Mouse (Mus musculus) forebrain, embryonic 16.5 days (tissue): ENCODE measurements at regions not wholly inside any gene's neighbourhood (a gene's known extent, or its start where the extent isn't known, plus 50 kb on each side); places are given as distances from the start of the nearest gene placed in this dataset.
A peak's percentile ranks its signal among the peaks of the same experiment; 100 is the strongest.
"Not testable (repeated sequence)": the region's sequence is repeated elsewhere in the genome, so short reads cannot be mapped to it uniquely, and the experiment has no call there.

Experiments
- ATAC-seq: fragments of 200-750 bp; cut with Nextera tagmentation; 2 replicates; pipeline ENCODE4 v1.8.0; 2017; ENCODE audit warnings: mild to moderate bottlenecking, moderate library complexity
- H3K27ac ChIP-seq: fragments of 300-500 bp; sonication (generic); 2 replicates; pipeline ENCODE4 v1.5.1; 2014; ENCODE audit warnings: low read length, control low read depth
- H3K27me3 ChIP-seq: fragments of 300-500 bp; sonication (generic); replicated peaks from 2 replicates; pipeline ENCODE4 v1.6.1; 2014; ENCODE audit warnings: low read length; ENCODE audit not compliant: control insufficient read depth, insufficient read depth
- H3K36me3 ChIP-seq: fragments of 300-500 bp; sonication (generic); 2 replicates; pipeline ENCODE4 v1.6.1; 2014; ENCODE audit not compliant: control insufficient read depth, insufficient read depth
- H3K4me1 ChIP-seq: fragments of 300-500 bp; sonication (generic); replicated peaks from 2 replicates; pipeline ENCODE4 v1.6.1; 2014; ENCODE audit warnings: low read length; ENCODE audit not compliant: control insufficient read depth, insufficient read depth
- H3K4me2 ChIP-seq: fragments of 300-500 bp; sonication (generic); 2 replicates; pipeline ENCODE4 v1.6.1; 2014; ENCODE audit warnings: mild to moderate bottlenecking, low read length, control low read depth
- H3K4me3 ChIP-seq: fragments of 300-500 bp; sonication (generic); replicated peaks from 2 replicates; pipeline ENCODE4 v1.5.1; 2014; ENCODE audit warnings: mild to moderate bottlenecking, low read length, control low read depth
- H3K9ac ChIP-seq: fragments of 300-500 bp; sonication (generic); replicated peaks from 2 replicates; pipeline ENCODE4 v1.6.1; 2014; ENCODE audit warnings: low read depth, low read length, control low read depth
- H3K9me3 ChIP-seq: fragments of 300-500 bp; sonication (generic); 2 replicates; pipeline ENCODE4 v1.6.1; 2016; ENCODE audit warnings: low read length; ENCODE audit not compliant: control insufficient read depth
- WGBS: fragments of 180-500 bp; shearing (Covaris S2); extraction: QIAGEN DNeasy Blood & Tissue Kit; methylation state at CpG from one replicate; pipeline ENCODE4 v1.1.7; 2014; 5-methylcytosine and 5-hydroxymethylcytosine counted together

DNA sequence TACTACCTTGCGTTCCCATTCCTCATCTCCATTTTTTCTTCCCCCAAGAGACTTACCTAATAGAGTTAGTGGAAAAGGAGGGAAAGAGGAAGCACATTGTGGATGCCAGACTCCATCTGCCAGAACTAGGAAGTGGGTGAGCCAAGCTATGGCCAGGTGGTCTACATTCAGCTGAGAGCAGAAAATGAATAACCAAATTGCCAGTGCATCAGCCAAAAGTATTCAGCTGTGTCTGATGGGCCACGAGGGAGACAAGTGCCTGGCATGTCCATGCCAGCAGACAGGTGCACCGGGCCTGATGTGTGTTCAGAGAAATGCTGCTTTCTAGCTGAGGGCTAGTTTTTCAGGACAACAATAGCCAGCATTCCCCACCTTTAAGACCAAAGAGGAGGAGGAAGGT, 126.4 kb downstream of the Tomm20 start:
- Histone ChIP-seq H3K9me3 (no peaks in the 10 kb centered on the region), H3K27ac (no peak overlapping the region), H3K4me3 (no peak overlapping the region), H3K9ac (no peak overlapping the region), H3K4me2 (no peak overlapping the region), H3K36me3 (no peaks in the 10 kb centered on the region), H3K4me1 (no peaks in the 10 kb centered on the region), H3K27me3 (no peaks in the 10 kb centered on the region)
- 70% methylated on average over 3 of the region's 3 CpGs for WGBS
- ATAC-seq = 0 out of 2 replicates have a peak, but pooled peaks have one; percentile 31

DNA sequence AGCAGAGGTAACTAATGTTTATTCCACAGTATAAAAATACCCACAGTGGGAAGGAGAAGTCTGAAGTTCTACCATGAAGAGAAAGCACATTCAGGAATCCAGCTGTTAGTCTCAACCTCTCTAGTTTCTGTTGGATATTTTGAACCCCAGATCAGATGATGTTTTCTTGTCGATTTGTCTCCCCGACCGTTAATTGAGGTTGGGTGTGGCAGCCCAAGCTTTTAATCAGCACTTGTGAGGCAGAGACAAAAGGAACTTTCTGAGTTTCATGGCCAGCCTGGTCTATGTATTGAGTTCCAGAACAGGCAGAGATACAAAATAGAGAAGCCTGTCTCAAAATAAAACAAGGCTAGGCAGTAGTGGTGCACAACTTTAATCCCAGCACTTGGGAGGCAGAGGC, 129.5 kb downstream of the Tomm20 start:
- no peak overlapping the region for H3K27ac ChIP-seq
- ATAC-seq = no peak
- H3K4me2 ChIP-seq = no peak overlapping the region
- no peaks in the 10 kb centered on the region for H3K27me3 ChIP-seq
- H3K9ac ChIP-seq = no peak overlapping the region
- H3K9me3 ChIP-seq = peaks cover 7% of the 10 kb centered on the region; the same call in 1 of the 2 replicates
- no peak overlapping the region for H3K4me3 ChIP-seq
- WGBS = 80% methylated on average over 3 of the region's 3 CpGs
- H3K36me3 ChIP-seq = no peaks in the 10 kb centered on the region
- no peaks in the 10 kb centered on the region for H3K4me1 ChIP-seq

- WGBS = 82% methylated on average over 4 of the region's 4 CpGs
- Histone ChIP-seq H3K36me3 (no peaks in the 10 kb centered on the region), H3K27me3 (no peaks in the 10 kb centered on the region), H3K4me1 (no peaks in the 10 kb centered on the region), H3K9me3 (peaks cover 7% of the 10 kb centered on the region; the same call in 1 of the 2 replicates), H3K9ac (no peak overlapping the region), H3K4me2 (no peak overlapping the region), H3K27ac (no peak overlapping the region), H3K4me3 (no peak overlapping the region)
- no peak for ATAC-seq
Measured at GRCm38 (mm10) chr8:126814427-126814826, 131.2 kb downstream of the Tomm20 start.

- Histone ChIP-seq H3K36me3 (no peaks in the 10 kb centered on the region), H3K4me3 (no peak overlapping the region), H3K9ac (no peak overlapping the region), H3K27ac (no peak overlapping the region), H3K4me1 (no peaks in the 10 kb centered on the region), H3K4me2 (no peak overlapping the region), H3K27me3 (no peaks in the 10 kb centered on the region), H3K9me3 (peaks cover 7% of the 10 kb centered on the region; the same call in 1 of the 2 replicates)
- 77% methylated on average over 4 of the region's 4 CpGs for WGBS
- no peak for ATAC-seq
Measured at GRCm38 (mm10) chr8:126813621-126814020, 132.0 kb downstream of the Tomm20 start.

GRCm38 (mm10) chr8:126812777-126813176, 132.9 kb downstream of the Tomm20 start:
- H3K4me1 ChIP-seq = no peaks in the 10 kb centered on the region
- H3K9ac ChIP-seq = no peak overlapping the region
- WGBS = 88% methylated on average over 5 of the region's 5 CpGs
- H3K27me3 ChIP-seq = no peaks in the 10 kb centered on the region
- peaks cover 7% of the 10 kb centered on the region; the same call in 1 of the 2 replicates for H3K9me3 ChIP-seq
- H3K4me2 ChIP-seq = no peak overlapping the region
- no peak overlapping the region for H3K27ac ChIP-seq
- H3K36me3 ChIP-seq = no peaks in the 10 kb centered on the region
- ATAC-seq = no peak
- H3K4me3 ChIP-seq = no peak overlapping the region

DNA sequence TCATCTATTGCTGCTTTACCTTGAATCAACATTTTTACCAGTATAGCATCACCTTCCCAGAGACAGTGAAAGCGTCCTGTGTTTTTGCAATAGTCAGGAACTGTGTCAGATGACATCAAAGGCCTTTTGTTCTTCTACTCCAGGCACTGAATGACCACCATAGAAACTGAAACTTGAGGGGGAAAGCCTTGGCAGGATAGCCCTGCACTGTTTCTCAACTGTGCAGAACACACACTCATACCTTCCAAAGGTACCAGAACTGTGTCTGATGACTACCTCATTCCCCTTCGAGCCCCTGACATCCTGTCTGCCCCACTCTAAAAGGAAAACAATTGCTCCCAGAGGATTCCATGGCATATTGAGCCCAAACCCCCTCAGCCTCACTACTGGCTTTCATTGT, 134.3 kb downstream of the Tomm20 start:
- not testable (repeated sequence) for ATAC-seq, H3K9me3 ChIP-seq, H3K4me3 ChIP-seq, H3K36me3 ChIP-seq, H3K9ac ChIP-seq, H3K4me1 ChIP-seq, H3K4me2 ChIP-seq, H3K27ac ChIP-seq, H3K27me3 ChIP-seq
- 43% methylated on average over 2 of the region's 2 CpGs for WGBS

DNA sequence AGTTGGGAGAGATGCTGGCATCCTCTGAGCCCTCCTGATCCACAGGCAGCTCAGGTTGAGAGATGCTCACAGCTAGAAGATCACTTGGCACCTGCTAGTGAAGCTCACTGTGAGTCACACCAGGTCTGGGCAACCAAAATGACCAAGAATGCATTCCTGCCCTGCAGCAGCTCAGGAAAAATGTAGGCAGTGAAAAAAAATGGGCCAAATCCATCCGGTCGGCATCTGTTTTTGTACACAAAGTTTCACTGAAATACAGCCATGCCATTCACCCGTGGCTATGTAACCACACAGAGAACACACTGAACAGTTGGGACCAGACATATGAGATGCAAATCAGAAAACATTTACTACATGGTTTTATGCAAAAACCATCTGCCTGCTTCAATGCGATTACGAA, 135.1 kb downstream of the Tomm20 start:
- no peak for ATAC-seq
- Histone ChIP-seq H3K9ac (no peak overlapping the region), H3K36me3 (no peaks in the 10 kb centered on the region), H3K4me2 (no peak overlapping the region), H3K9me3 (peaks cover 7% of the 10 kb centered on the region; the same call in 1 of the 2 replicates), H3K4me3 (no peak overlapping the region), H3K4me1 (no peaks in the 10 kb centered on the region), H3K27ac (no peak overlapping the region), H3K27me3 (no peaks in the 10 kb centered on the region)
- 77% methylated on average over 5 of the region's 5 CpGs for WGBS

DNA sequence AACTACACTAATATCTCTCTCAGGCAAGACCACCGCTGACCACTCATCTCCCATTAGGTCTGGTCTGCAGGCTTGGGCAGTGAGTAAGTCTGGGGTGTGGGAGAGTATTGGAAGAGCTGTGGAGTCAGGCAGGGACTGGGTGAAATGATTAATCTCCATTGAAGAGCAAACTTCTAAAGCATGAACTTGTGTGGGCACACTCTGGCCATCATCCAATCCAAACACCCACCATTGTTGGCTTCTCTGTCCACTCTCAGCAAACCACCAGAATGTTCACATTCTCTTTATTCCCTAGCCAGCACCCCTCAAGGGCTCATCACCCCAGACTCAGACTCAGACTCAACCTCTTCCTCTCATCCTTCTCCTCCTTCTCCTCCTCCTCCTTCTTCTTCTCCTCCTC, 136.3 kb downstream of the Tomm20 start:
- H3K9ac ChIP-seq = no peak overlapping the region
- H3K4me2 ChIP-seq = no peak overlapping the region
- H3K4me1 ChIP-seq = no peaks in the 10 kb centered on the region
- no peaks in the 10 kb centered on the region for H3K27me3 ChIP-seq
- 86% methylated on average over 1 of the region's 1 CpGs for WGBS
- H3K27ac ChIP-seq = no peak overlapping the region
- ATAC-seq = no peak
- peaks cover 7% of the 10 kb centered on the region; the same call in 1 of the 2 replicates for H3K9me3 ChIP-seq
- no peak overlapping the region for H3K4me3 ChIP-seq
- no peaks in the 10 kb centered on the region for H3K36me3 ChIP-seq

DNA sequence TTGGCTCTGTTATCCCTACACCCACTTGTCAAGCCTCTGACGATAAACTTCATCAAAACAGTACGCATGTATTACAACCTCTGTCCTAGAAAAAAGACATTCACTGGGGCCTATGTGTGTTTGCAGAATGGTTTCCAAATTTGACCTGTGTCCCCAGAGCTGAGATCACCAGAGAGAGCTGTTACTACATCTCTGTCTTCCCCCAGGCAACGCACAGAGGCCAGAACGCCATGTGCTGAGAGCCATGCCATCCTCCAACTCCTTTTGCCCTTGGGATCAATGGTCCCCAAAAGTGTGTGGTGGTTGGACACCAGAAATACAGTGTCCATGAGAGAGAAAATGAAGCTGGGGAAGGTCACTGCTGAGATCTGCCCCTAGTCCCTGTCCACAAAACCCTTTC, 137.1 kb downstream of the Tomm20 start:
- Histone ChIP-seq H3K27me3 (no peaks in the 10 kb centered on the region), H3K9me3 (peaks cover 7% of the 10 kb centered on the region; the same call in 1 of the 2 replicates), H3K4me3 (no peak overlapping the region), H3K4me1 (no peaks in the 10 kb centered on the region), H3K9ac (no peak overlapping the region), H3K27ac (no peak overlapping the region), H3K36me3 (no peaks in the 10 kb centered on the region), H3K4me2 (no peak overlapping the region)
- 97% methylated on average over 4 of the region's 4 CpGs for whole genome bisulfite sequencing
- ATAC-seq = no peak

DNA sequence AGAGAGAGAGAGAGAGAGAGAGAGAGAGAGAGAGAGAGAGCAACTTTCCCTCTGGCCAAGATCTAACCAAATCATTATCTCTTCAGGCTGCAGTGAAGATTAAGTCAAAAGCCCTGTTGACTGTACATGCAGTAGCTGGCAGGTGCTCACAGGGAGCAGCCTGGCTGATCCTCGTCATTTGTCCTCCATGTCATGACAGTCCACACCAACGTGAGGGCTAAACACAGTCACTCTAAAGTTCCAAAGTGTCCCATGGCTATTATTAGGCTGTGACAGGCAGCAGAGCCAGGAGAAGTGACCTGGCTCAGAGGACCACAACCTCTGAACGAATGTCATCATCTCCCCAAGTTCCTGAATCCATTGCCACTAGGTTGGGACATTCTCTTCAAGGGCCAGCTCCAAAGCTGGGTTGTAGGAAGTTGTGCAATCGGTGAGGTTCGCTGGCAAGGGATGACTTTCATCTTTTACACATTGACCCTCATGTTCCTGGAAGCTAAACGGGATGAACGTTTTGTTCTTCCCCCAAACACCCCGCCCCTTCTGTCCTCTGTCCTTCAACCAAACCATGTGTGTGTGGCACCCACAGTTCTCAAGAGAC, 138.4 kb downstream of the Tomm20 start:
- H3K9me3 ChIP-seq = no peaks in the 10 kb centered on the region
- H3K9ac ChIP-seq = no peak overlapping the region
- no peak for ATAC-seq
- no peak overlapping the region for H3K27ac ChIP-seq
- 78% methylated on average over 8 of the region's 8 CpGs for WGBS
- H3K4me2 ChIP-seq = no peak overlapping the region
- H3K4me1 ChIP-seq = no peaks in the 10 kb centered on the region
- no peaks in the 10 kb centered on the region for H3K36me3 ChIP-seq
- H3K27me3 ChIP-seq = no peaks in the 10 kb centered on the region
- H3K4me3 ChIP-seq = no peak overlapping the region
